Mouse (Mus musculus) forebrain, embryonic 16.5 days (tissue): Measurements from ENCODE around the gene I0C0044D17Rik. TPM values are rescaled to one million over a fixed set of nuclear protein-coding genes. Genes with fewer than 3 reads are reported as not detected.
"Not testable (repeated sequence)": the region's sequence is repeated elsewhere in the genome, so short reads cannot be mapped to it uniquely, and the experiment has no call there.

Experiments used
- ATAC-seq: fragments of 200-750 bp; cut with Nextera tagmentation; 2 replicates; pipeline ENCODE4 v1.8.0; 2017; ENCODE audit warnings: mild to moderate bottlenecking, moderate library complexity
- H3K27ac ChIP-seq: fragments of 300-500 bp; sonication (generic); 2 replicates; pipeline ENCODE4 v1.5.1; 2014; ENCODE audit warnings: low read length, control low read depth
- H3K27me3 ChIP-seq: fragments of 300-500 bp; sonication (generic); replicated peaks from 2 replicates; pipeline ENCODE4 v1.6.1; 2014; ENCODE audit warnings: low read length; ENCODE audit not compliant: control insufficient read depth, insufficient read depth
- H3K36me3 ChIP-seq: fragments of 300-500 bp; sonication (generic); 2 replicates; pipeline ENCODE4 v1.6.1; 2014; ENCODE audit not compliant: control insufficient read depth, insufficient read depth
- H3K4me1 ChIP-seq: fragments of 300-500 bp; sonication (generic); replicated peaks from 2 replicates; pipeline ENCODE4 v1.6.1; 2014; ENCODE audit warnings: low read length; ENCODE audit not compliant: control insufficient read depth, insufficient read depth
- H3K4me2 ChIP-seq: fragments of 300-500 bp; sonication (generic); 2 replicates; pipeline ENCODE4 v1.6.1; 2014; ENCODE audit warnings: mild to moderate bottlenecking, low read length, control low read depth
- H3K4me3 ChIP-seq: fragments of 300-500 bp; sonication (generic); replicated peaks from 2 replicates; pipeline ENCODE4 v1.5.1; 2014; ENCODE audit warnings: mild to moderate bottlenecking, low read length, control low read depth
- H3K9ac ChIP-seq: fragments of 300-500 bp; sonication (generic); replicated peaks from 2 replicates; pipeline ENCODE4 v1.6.1; 2014; ENCODE audit warnings: low read depth, low read length, control low read depth
- H3K9me3 ChIP-seq: fragments of 300-500 bp; sonication (generic); 2 replicates; pipeline ENCODE4 v1.6.1; 2016; ENCODE audit warnings: low read length; ENCODE audit not compliant: control insufficient read depth
- WGBS: fragments of 180-500 bp; shearing (Covaris S2); extraction: QIAGEN DNeasy Blood & Tissue Kit; methylation state at CpG from one replicate; pipeline ENCODE4 v1.1.7; 2014; 5-methylcytosine and 5-hydroxymethylcytosine counted together
- polyA plus RNA-seq: library from polyadenylated mRNA; unstranded; fragments of >200 nt; fragmentation: Nextera tagmentation; extraction: Ambion mirVana; gene quantifications from 2 replicates; pipeline ENCODE4 v1.2.1, GENCODE M21; 2015

The I0C0044D17Rik gene
- polyA plus RNA-seq, 1 experiment from 2014 or later = not detected

DNA sequence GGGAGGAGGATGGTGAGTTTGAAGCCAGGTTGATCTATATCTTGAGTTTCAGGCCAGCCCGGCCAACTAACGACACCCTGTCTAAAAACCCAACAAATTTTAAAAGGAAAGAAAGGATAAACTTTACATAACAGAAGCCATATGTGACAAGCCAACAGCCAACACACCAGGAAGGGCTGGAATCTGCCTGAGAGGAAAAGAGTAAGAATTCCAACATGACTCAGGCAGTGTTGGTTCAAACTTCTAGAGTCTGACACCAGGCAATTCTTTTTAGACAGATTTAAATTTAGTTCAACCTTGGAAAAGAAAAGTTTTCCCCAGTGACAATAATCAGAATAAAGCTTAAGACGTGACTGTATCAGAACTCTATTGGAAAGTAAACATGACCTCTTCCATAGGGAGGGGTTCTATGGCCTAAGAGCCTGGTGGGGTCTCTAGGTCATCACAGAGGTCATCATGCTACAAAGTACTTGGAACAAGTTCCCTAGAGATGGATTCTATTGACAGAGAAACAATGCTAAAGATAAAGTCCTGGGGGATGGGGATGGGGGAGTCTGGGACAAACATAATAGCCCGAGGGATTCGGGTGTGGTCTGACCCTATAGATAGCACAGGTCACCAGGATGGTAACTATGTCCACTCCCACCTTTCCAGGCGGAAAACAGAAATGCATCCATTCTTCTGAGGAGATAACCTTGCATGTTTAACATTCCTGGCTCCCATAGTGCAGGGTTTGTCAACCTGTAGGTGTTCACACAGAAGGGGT lies 23.7 kb upstream of the I0C0044D17Rik start:
- Histone ChIP-seq H3K4me1 (no peaks in the 10 kb centered on the region), H3K4me2 (no peak overlapping the region), H3K36me3 (no peaks in the 10 kb centered on the region), H3K4me3 (no peak overlapping the region), H3K27me3 (no peaks in the 10 kb centered on the region; the same call in 1 of the 2 replicates), H3K9ac (no peak overlapping the region), H3K27ac (no peak overlapping the region), H3K9me3 (no peaks in the 10 kb centered on the region)
- ATAC-seq = no peak
- 85% methylated on average over 6 of the region's 6 CpGs for WGBS

DNA sequence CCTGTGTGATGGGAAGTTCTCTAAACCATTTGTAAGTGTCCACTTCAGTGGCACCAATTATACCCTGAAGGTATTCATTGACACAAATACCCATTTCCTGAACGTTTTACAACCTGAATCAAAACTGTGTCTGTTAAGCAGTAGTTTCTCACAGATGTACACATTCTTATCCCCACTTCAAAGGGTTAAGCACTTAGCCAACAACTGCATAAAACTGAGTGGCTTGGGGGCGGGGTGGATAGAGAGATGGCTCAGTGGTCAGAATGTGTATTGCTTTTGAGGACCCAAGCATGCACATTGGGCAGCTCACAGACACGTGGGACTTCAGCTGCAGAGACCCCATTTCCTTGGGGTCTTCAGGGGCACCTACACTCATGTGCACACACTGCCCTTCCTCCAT lies 22.8 kb upstream of the I0C0044D17Rik start:
- ATAC-seq = no peak
- H3K4me1 ChIP-seq = no peaks in the 10 kb centered on the region
- no peaks in the 10 kb centered on the region; the same call in 1 of the 2 replicates for H3K27me3 ChIP-seq
- no peak overlapping the region for H3K4me3 ChIP-seq
- H3K4me2 ChIP-seq = no peak overlapping the region
- H3K9me3 ChIP-seq = no peaks in the 10 kb centered on the region
- 54% methylated on average over 3 of the region's 3 CpGs for WGBS
- H3K9ac ChIP-seq = no peak overlapping the region
- no peak overlapping the region for H3K27ac ChIP-seq
- H3K36me3 ChIP-seq = no peaks in the 10 kb centered on the region

- Histone ChIP-seq H3K4me3 (no peak overlapping the region), H3K27ac (no peak overlapping the region), H3K36me3 (no peaks in the 10 kb centered on the region), H3K9ac (no peak overlapping the region), H3K4me1 (no peaks in the 10 kb centered on the region), H3K27me3 (no peaks in the 10 kb centered on the region; the same call in 1 of the 2 replicates), H3K4me2 (no peak overlapping the region), H3K9me3 (no peaks in the 10 kb centered on the region)
- 71% methylated on average over 8 of the region's 8 CpGs for WGBS
- no peak; the same call in 1 of the 2 replicates for ATAC-seq
Measured at GRCm38 (mm10) chr4:98845687-98846125, 22.1 kb upstream of the I0C0044D17Rik start.

DNA sequence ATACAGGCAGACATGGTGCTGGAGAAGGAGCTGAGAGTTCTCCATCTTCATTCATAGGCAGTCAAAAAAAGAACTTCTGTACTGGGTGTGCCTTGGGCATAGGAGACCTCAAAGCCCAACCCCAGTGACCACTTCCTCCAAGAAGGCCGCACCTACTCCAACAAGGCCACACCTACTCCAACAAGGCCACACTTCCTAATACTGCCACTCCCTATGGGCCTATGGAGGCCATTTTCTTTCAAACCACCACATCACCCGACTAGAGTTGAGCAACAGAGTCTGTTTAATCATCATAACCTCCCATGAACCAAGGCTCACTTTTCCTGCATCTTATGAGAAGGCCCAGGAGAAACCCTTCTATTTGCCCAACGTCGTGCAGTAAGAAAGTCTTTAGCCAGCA lies 21.6 kb upstream of the I0C0044D17Rik start:
- Histone ChIP-seq H3K4me1 (no peaks in the 10 kb centered on the region), H3K4me3 (no peak overlapping the region), H3K9me3 (no peaks in the 10 kb centered on the region), H3K36me3 (no peaks in the 10 kb centered on the region), H3K27ac (no peak overlapping the region), H3K27me3 (no peaks in the 10 kb centered on the region; the same call in 1 of the 2 replicates), H3K9ac (no peak overlapping the region), H3K4me2 (no peak overlapping the region)
- 92% methylated on average over 4 of the region's 4 CpGs for WGBS
- no peak for ATAC-seq

DNA sequence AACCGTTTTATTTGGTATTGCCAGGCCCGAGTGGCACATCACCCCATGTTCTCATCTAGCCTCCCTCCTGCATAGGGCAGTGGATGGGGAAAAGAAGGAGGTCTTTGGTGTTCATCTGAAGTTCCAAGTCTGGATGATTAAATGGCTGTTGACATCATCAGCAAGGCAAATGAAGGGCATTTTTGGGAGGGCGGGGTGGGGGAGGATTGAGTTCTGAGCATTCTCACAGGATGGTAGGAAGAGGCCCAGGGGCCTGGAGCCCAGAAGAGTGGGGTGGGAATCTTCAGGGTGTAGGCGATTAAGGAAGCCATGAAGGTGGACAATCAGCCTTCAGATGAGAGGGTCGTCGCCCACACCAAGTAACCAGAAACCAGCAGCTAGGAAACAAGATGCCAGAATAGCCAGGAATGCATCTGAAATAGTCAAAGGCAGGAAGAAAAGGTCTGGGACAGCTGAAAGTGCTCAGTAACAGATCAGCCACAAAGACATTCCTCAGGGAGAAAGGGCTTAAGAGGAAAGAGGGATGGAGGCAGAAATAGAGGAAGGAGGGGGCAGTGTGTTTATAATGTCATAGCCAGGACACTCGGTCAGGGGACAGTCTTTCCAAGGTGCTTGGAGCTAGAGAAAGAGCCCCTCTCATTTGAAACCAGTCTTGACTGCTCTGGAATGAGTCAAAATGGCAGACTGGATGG lies 20.4 kb upstream of the I0C0044D17Rik start:
- Histone ChIP-seq H3K36me3 (no peaks in the 10 kb centered on the region), H3K9me3 (no peaks in the 10 kb centered on the region), H3K27ac (no peak overlapping the region), H3K27me3 (no peaks in the 10 kb centered on the region; the same call in 1 of the 2 replicates), H3K9ac (no peak overlapping the region), H3K4me3 (no peak overlapping the region), H3K4me1 (no peaks in the 10 kb centered on the region), H3K4me2 (no peak overlapping the region)
- 87% methylated on average over 7 of the region's 7 CpGs for whole genome bisulfite sequencing
- ATAC-seq = no peak

- not testable (repeated sequence) for H3K4me1 ChIP-seq, H3K4me2 ChIP-seq, H3K4me3 ChIP-seq, ATAC-seq, H3K9ac ChIP-seq, H3K9me3 ChIP-seq, H3K27me3 ChIP-seq, H3K27ac ChIP-seq, H3K36me3 ChIP-seq
- WGBS = 71% methylated on average over 6 of the region's 6 CpGs
Measured at GRCm38 (mm10) chr4:98841251-98841650, 17.6 kb upstream of the I0C0044D17Rik start.

- Histone ChIP-seq H3K27me3 (no peaks in the 10 kb centered on the region), H3K27ac (no peak overlapping the region), H3K36me3 (no peaks in the 10 kb centered on the region), H3K4me2 (no peak overlapping the region), H3K9me3 (no peaks in the 10 kb centered on the region), H3K4me3 (no peak overlapping the region), H3K4me1 (no peaks in the 10 kb centered on the region), H3K9ac (no peak overlapping the region)
- WGBS = 12% methylated on average over 6 of the region's 6 CpGs
- no peak for ATAC-seq
Measured at GRCm38 (mm10) chr4:98840526-98840925, 16.9 kb upstream of the I0C0044D17Rik start.

DNA sequence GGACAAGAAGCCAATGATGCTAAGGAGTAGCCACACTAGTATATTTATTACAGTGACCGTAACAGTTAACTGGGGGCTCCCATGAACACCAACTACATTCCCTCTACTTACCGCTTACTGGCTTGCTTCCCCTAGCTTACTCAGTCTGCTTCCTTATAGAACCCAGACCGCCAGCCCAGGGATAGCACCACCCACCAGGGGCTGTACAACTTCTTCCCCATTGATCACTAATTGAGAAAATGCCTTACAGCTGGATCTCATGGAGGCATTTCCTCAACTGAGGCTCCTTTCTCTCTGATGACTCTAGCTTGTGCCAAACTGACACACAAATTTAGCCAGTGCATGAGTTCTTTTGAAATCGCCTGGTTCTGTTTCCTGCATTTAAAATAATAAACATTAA lies 15.3 kb upstream of the I0C0044D17Rik start:
- H3K9ac ChIP-seq = no peak overlapping the region
- H3K27me3 ChIP-seq = no peaks in the 10 kb centered on the region
- no peak overlapping the region for H3K4me3 ChIP-seq
- H3K27ac ChIP-seq = no peak overlapping the region
- ATAC-seq = no peak
- 88% methylated on average over 4 of the region's 4 CpGs for WGBS
- H3K4me2 ChIP-seq = no peak overlapping the region
- no peaks in the 10 kb centered on the region for H3K9me3 ChIP-seq
- no peaks in the 10 kb centered on the region for H3K4me1 ChIP-seq
- H3K36me3 ChIP-seq = no peaks in the 10 kb centered on the region

DNA sequence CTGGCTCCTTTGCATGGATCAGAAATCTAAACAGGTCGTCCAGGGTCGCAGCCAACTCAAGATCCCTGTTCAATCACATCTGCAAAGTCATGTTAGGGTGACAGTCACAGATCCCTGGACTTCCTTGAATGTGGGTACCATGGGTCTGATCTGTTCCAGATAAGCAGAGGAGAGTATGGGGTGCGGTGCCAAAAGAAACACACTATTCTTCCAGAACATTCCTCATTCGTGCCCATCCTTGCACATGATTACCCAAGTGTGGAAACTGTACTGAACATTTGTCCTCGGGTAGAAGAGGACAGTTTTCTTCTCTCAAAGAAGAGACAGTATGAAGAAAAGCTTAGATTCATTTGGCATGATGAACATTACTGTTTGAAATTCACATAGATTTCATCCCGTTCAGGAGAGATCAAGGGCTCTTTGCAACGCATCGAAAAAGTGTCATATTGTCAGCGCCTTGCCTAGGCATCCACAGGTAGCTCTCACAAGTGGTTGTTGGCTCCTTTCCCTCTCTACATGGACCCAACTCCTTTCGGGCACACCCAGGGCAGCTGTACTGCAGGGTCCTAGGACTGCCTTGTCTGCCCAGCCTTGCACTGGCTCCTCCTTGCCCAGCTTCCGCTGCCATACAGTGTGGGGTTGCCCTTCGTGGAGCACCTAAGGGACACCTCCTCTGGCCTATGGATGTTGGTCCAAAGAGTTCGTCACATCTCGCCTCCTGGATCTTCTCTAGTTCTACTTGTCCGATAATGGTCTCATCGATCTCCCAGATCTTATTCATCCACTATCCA lies 14.3 kb upstream of the I0C0044D17Rik start:
- no peak overlapping the region for H3K27ac ChIP-seq
- no peaks in the 10 kb centered on the region for H3K27me3 ChIP-seq
- H3K9ac ChIP-seq = no peak overlapping the region
- no peak overlapping the region for H3K4me2 ChIP-seq
- H3K4me1 ChIP-seq = no peaks in the 10 kb centered on the region
- WGBS = 95% methylated on average over 16 of the region's 16 CpGs
- no peaks in the 10 kb centered on the region for H3K9me3 ChIP-seq
- no peaks in the 10 kb centered on the region for H3K36me3 ChIP-seq
- H3K4me3 ChIP-seq = no peak overlapping the region
- ATAC-seq = no peak
